Mouse (Mus musculus) fat pad, adult 2 months (tissue): ENCODE data around the gene Sema4d.
"Not testable (repeated sequence)": the region's sequence is repeated elsewhere in the genome, so short reads cannot be mapped to it uniquely, and the experiment has no call there.

Source experiments
- DNase-seq: peaks from one replicate; pipeline ENCODE4 v3.0.0-alpha.2; 2011; ENCODE audit warnings: low read depth, low spot score; ENCODE audit errors: extremely low read depth

Sema4d gene

DNA sequence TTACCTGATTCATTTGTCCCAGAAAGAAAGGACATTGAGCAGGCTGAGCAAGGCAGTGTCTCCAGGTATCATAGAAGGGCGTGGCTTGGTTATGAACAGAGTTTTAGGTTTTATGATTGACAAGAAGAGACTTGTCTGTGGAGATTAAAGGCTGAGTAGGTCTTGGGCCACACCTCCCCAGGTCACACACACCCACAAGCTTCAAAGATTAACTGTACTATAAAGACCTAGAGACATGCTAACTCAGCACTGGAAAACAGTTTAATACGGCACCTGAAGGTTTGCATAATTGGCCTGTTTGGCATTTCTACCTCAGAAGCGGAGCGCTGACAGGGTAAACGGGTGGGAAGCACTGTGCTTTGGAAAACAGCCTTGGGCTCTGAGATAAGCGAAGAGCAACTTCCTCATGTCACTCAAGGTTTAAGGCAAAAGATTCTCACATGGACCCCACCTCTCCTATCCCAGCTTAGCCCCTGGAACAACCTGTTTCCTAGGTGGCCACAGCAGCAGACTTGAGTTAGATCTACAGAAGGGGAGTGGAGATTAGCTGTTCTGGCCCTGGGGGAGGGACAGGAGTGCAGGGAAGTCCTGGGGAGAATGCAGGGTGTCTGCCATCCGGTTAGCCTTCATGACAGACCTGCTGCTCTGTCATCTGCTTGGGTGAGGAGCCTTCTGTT is 108.1 kb downstream of the Sema4d start:
- DNase-seq = peak; percentile 95

DNA sequence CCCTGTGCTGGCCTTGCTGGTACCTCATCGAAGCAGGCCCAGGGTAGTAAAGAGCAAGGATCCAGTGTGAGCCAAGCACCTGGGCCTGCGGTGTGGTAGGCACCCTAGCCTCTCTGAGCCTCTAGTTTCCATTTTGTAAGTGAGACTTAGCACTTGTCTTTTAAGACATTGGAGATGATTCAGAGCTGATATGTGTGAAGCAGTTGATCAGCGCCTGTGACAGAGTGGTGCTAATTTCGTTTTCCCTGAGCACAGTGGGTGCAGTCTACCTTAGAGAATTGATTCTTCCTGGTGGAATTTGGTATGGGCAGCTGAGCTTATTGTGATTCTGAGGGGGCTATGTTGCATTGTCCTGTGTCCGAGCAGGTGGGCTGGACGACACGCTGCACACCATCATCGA is 111.9 kb downstream of the Sema4d start:
- no peak for DNase-seq

DNA sequence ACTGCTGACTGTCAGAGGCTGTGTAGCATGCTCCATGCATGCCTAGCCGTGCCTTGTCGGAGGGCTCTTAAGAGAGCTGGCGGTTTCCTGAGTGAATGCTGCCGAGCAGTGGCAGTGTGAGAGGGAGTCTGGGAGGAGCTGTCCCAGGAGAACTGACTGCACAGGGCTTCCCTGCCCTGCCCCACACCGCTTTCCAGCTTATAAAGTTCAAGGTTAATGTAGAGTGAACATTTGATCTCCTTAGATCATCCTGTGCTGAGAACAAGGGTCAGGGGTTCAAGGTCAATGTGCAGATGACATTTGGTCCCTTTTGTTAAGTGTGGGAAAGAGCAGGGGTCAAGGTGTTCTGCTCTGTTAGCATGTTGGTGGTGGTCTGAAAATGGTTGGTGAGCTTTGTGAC is 112.5 kb downstream of the Sema4d start:
- DNase-seq = no peak

DNA sequence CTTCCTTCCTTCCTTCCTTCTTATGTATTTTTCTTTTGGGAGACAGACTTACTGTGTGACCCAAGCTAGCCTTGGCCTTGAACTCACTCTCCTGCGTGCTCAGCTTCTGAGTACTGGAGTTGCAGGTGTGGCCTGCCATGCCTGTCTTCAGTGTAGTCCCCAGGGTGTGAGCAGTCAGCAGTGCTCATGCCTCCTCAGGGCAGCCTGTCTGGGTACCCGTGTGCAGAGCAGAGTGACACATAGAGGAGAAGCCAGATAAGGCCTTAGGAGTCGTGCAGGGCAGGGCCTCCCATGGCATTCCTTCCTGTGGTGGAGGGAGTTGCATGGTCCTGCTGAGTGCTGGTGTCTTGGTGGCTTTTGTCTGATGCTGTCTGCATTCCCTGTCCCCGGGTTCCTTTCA is 114.2 kb downstream of the Sema4d start:
- DNase-seq = no peak

DNA sequence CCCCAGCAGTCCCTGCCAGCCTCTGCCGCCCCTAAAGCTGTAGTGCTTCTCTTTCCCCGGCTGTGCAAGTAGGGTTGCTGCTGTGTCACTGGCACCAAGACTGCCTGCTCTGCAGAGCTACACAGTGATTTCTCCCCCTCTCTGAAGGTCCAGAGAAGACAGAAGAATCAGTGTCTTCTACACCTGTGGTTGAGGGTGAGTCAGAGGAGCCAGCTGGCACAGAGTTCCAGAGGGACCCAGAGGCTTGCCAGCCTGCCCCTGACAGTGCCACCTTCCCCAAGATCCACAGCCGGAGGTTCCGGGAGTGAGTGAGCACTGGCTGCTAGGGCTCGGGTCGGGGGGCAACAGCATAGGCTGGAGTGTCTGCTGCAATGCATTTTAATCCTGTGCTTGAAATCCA is 114.9 kb downstream of the Sema4d start:
- DNase-seq = no peak

DNA sequence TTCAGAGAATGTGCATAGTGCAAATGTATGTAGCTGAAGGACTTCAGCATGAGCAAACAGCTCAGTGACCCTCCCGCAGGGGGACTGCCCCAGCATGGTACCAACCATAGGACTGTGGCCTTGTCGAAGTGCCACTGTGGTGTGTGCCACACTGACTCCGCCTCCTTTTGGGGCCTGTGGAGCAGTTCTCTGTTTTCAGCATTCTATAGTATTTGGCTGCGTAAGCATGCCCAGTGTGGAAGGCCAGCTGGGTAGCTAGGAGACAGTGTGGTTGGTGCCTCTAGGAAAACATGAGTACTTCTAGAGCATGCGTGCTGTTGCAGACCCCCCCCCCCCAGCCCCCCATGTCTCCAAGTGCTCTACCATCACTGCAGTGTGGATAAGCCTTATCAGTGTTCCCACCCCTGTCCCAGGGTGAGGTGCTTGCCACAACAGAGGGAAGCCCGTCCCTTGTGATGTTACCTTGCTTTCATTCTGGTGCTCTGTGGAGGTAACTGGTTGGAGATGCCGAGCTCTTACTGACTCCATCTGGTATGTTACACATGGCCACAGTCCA is 115.8 kb downstream of the Sema4d start:
- DNase-seq = no peak

DNA sequence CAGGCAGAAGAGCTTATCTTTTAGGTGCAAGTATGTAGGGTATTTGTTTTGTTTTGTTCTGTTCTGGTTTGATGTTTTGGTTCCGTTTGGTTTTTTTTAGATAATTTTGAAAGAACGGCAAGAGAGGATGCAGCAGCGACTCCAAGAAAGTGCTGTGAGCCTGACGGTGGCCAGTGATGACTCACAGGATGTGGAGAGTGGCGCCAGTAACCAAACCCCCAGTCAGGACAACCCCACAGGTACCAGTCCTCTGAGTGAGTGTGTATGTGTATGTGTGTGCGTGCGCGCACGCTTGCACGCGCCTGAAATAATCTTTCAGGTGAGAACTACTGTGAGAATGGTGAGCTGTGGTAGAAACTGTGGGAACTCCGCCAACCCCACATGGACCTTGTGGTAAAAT is 116.5 kb downstream of the Sema4d start:
- no peak for DNase-seq

DNA sequence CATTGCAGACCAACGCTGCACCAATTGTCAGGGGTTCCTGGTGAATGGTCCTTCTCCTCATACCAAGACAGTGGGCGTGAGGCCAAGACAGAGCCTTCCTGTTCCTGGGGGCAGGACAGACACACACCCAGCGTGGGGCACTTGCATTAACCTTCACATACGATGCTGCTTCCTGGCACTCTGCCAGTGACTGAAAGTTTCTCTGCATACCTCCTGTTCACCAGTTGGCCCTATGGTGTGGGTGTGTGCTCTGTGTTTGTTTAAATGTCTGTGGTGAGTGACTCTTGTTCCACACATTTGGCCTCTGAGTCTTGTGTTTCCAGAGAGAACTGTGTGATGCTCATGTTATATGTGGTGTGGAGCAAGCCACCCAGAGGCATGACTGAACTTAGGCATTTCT is 116.9 kb downstream of the Sema4d start:
- no peak for DNase-seq

DNA sequence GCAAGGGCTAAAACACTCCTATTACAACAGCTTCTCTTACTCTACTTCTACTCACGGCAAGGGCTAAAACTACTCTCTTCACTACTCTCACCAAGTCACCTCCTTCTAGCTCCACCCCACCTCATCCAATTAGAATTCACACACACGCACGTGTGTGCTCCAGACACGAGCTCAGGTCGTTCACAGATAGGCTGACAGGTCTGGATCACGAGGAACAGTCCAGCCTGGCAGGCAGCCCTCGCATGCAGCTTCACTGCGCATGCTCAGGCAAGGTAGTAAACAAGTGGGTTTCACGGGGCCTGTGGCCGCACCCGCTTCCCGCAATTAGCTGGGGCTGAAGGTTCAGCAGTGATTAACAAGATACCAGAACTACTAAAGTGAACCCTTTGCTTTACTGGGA is 125.4 kb downstream of the Sema4d start:
- DNase-seq = not testable (repeated sequence)

DNA sequence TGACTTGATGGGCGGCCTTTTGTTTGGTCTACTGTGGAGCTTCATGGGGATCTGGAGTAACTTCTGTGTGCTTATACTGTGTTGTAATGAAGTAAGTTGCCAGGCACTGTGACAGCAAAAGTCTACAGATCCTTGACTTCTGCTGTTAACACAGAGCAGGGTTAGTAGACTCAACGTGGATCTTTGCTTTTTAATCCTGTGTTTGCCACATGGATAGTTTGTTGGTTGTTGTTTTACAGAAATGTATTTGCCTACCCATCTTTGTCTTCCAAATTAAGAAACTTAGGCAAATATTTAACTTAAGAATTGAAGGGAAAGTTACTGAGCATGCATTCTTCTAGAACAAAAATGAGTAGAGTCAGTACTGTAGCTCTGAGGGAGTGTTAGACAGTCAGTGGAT is 130.0 kb downstream of the Sema4d start:
- DNase-seq = no peak

DNA sequence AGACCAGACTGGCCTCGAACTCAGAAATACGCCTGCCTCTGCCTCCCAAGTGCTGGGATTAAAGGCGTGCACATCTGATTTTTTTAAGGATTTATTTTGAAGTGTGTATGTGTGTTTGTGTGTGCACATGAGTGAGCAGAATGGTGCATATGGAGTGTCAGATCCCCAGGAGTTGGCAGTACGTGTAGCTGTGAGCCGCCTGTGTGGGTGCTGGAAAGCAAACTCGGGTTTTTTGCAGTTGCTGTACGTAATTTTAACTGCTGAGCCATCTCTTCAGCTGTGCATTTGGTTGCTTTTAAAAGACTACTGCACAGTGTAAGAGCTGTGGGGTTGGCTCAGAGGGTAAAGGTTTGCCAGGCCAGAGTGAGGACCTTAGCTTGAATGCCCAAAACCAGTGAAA is 134.0 kb downstream of the Sema4d start:
- DNase-seq = no peak

DNA sequence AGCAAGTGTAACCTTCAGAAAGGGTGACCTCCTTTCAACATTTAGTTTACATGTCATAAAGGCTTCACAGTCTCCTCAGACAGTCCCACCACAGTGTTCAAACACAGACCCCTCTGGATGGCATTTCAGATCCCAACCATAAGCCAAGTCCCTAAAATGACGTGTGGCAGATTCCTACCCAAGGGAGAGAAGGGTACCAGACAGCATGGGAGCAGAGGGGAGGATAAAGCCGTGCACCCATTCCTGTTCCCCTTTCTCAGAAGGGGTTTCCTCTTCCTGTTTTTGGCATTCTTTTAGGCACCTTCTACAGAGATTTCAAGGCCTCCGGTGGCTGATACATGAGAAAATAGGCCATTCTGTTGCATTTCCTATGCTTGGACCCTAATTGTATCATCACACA is 135.5 kb downstream of the Sema4d start:
- no peak for DNase-seq

DNA sequence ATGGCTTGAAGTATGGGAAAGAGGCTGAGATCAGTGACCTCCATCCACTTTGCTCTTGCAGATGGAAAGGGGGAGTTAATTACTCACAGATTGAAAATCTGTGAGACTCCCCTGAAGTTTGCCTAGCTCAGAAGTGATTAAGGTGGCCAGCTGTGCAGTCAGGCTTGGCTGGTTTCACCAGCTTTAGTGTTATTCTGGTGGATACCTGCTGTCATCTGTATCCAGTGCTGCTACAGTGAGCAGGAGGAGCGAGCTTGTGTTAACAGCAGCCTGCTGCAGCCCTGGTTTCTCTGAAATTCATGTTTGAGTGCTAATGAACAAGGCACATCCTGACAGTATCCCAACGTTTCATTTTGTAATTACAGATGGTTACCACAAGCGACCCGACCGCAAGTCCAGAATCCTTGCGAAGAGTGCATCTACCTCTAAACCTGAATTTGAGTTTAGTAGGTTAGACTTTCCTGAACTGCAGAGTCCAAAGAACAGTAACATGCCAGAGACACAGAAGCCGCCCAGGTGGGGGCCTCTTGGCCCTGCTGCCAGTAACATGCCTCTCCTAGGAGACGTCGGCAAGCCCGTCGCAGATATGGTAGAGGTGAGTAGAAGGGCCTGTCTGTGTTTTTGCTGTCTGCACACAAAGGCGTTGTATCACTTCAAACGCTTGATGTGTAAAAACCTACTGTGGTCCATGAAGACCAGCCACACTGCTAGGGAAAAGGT is 136.9 kb downstream of the Sema4d start:
- no peak for DNase-seq

DNA sequence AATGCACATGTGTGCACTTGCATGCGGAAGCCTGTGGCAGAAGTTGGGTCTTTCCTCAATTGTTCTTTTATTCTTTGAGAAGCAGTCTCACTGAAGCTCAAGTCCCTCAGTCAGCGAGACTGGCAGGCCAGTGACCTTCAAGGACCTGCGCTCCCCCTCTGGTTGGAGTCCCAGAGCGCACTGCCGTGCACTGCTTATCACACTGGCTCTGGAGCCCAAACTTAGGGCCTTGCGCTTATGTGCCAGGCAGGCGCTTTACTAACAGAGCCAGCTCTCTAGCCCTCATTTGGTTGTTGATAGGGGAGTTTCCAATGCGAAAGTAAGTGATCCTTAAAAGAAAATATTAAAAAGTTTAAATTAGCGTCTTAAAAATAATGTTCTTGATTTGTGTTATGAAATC is 139.6 kb downstream of the Sema4d start:
- no peak for DNase-seq

DNA sequence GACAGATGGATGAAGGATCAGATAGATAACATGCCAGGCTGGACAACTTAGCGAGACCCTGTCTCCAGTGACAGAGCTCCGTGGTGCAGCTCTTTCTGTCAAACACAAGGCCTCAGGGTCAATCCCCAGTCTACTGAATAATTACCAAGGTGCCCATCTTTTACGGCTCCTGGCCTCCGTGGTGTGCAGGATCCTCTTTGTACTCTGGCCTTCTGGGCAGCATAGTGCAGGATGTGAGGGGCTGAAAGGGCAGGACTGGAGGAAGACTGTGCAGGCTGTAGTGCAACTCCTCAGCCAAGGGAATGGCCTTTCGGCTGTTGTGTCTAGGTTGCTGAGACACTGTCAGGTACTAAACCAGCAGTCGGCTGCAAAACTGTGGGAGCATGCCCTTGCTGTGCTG is 140.4 kb downstream of the Sema4d start:
- DNase-seq = no peak

DNA sequence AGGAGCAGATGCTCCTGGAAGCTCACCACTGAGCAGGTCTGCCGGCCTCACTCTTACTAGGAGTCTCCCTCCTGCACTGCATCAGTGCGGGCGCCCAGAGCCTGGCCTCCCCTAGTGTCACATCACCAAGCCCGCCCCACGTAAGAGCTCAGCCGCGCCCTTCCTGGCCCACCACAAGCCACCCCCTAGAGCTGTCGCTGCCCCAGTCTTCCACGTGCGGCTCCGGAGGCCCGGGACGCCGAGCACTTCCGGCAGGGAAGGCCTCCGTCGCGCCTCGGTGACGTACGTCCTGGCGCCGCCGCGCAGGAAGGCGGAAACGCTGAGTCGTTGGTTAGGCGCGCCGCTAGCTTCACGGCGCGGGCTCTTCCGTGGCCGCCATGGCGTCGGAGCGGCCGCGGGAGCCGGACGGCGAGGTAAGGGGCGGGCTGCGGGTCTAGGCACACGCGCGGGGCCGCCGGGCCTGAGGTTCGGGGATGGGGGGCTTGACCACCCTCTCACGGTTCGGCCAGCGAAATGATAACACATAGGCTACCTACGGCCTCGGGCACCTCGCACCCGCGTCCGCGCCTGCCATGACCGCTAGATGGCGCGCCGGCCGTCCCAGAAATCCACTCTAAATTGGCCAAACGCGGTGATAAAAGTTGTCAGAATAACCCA is 142.0 kb downstream of the Sema4d start, which contains the start of gene Secisbp2:
Gene Secisbp2 (plus strand): TSS at position 290 of the 657 bp plus-strand sequence.
- DNase-seq = no peak

DNA sequence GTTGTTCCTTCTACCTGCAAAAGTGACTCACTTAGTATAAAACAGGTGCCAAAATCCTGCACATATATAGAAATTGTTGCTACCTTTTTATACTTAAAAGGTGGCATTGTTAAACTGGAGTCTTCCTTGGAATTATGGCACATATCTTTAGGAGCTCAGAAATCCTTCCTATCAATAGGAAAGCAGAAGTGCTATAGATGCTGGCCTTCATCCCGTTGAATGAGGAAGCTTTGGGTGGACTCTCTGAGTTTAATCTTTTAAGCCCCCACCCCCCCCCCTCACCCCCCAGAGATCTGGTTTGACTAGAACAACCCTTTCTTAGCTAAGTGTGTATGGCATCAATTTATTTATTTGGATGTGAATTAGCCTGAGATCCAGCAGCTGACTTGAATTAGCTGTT is 143.8 kb downstream of the Sema4d start:
- no peak for DNase-seq

DNA sequence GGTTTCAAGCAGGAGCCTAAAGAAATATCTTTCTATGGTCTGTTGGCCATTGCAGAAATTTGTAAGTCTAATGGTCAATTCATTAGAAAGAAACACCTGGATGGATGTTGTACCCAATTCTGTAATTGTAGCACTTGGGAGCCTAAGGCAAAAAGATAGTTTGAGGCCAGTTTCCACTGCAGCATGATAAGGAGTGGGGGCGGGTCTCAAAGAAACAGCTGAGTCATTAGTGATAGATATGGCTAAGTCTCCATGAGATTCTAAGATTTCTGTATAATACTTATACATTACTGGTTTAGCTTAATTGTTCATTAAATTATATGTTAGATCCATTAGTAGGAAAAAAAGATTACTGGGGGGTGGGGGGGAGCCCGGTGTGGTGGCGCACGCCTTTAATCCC is 145.3 kb downstream of the Sema4d start:
- no peak for DNase-seq

DNA sequence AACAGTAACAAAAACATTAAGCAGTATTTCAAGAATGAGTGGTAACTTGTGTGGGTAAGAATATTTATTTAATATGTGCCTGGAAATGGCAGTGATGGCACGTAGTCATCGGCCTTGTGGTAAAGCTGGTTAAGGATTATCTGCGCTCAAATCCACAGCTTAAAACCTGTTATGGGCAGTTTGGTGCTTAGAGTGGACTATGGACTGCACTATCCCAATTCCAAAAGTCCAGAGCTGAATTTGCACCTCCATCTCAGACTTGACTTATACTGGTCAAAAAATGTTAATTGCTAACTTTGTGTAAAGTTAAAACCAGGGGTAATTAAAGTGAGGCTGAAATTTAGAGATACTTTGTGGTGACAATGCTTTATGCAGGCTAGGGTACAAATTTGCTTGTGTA is 145.8 kb downstream of the Sema4d start:
- DNase-seq = no peak

DNA sequence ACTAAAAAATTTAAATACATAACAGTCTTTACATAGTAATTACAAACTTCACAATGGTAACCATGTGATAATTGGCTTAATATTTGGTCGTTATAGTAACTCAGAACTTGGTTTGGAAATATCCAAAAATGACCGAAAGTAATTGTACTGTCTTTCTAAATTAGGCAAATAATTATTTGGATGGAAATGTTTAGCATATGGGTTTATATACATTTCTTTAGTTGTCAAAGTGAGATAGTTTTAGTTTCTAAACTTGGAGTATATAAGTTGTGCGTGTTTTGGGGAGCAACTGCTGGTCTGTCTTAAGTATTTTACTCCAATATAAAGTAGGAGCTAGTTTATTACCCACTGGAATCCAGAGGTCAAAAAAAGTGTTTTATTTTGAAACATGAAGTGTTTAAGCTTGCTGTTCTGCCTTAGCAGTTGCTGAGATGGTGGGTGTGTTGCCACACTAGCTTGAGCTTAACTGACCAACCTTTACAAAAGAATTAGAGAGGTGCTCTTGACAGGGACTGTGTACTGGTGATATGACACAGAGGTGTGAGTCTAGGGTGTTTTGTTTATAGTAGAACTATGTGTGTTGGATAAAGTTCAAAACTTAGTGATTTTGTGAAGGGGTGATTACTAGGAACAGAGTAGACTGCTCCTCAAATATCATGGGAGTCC is 147.1 kb downstream of the Sema4d start:
- DNase-seq = no peak

DNA sequence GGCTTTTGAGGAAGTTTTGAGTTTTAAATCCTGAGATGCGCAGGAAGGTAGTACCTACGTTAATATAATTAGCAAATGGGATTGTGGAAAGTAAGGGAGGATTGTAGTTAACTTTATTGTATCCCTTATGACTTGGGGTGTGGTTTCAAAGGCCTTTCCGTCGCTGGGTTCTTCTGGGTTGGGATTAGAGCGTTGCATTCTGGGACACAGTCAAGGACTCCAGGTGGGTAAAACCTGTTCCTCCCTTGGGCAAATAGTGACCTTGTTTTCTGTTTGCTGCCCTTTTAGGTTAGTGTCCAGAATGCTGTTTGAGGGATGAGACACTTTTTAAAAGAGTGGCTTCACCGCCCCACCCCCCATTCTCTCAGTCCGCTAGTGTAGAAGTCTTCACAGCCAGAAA is 147.7 kb downstream of the Sema4d start:
- DNase-seq = no peak
